Mouse (Mus musculus) retina, embryonic 14.5 days (tissue): ENCODE measurements at regions not wholly inside any gene's neighbourhood (a gene's known extent, or its start where the extent isn't known, plus 50 kb on each side); places are given as distances from the start of the nearest gene placed in this dataset.

ENCODE experiments used
- DNase-seq: peaks from one replicate; pipeline ENCODE4 v3.0.0-alpha.2; 2015; ENCODE audit warnings: low spot score

- no peak for DNase-seq
Observed at GRCm38 (mm10) chr7:58488250-58488649, 167.7 kb upstream of the Atp10a start.
